Mouse (Mus musculus): Measurements from ENCODE around the gene Copz2. TPM values are rescaled to one million over a fixed set of nuclear protein-coding genes. Genes with fewer than 3 reads are reported as not detected.

The Copz2 gene
- polyA plus RNA-seq, 1 experiment, result 23.9 TPM

DNA sequence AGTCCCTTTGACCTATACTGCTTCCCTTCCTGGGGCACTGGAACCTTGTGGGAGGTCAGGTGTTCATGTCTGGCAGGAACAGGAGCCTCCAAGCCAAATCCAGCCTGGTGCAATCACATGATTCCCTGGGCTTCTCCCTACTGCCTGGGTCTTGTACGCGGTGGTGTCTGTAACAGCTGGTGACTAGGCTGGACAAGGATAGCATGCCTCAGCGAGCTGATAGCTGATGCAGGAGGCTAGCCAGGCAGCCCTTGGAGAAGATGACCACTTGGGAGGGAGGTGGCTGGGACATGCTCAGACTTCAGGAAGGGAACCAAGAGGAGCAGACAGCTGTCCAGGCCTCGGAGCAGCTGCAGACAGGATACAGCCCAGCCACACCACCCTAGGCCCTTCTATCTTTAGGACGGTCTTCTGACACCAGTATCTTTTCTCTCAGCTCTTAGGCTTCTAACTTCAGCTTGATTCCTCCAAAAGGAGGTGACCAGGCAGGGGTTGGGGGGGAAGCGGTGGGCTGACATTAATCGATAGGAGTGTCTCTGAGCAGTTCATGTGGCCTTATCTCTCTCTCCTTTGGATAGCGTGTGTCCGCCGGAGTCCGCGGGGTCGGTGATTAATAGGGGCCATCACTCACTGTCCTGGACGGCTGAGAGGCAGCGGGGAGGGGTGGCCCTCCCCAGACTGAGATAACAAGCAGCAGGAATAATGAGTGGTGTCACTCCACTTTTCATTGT lies 56.9 kb downstream of the Copz2 start:
- Histone ChIP-seq H3K36me3 (ENCODE audit: control insufficient read depth, insufficient read depth, low read length, poor library complexity, severe bottlenecking) (peaks cover 41% of the 10 kb centered on the region), H3K9me3 (replicated peaks; ENCODE audit: control insufficient read depth, insufficient read depth, low read length, poor library complexity, severe bottlenecking) (no peaks in the 10 kb centered on the region), H3K9ac (ENCODE audit: low read depth, poor library complexity, severe bottlenecking) (no peak overlapping the region), H3K27ac (ENCODE audit: insufficient read depth, low read length) (no peak overlapping the region), H3K4me1 (ENCODE audit: control insufficient read depth, insufficient read depth, low read length) (peaks cover 3% of the 10 kb centered on the region), H3K27me3 (ENCODE audit: control insufficient read depth, insufficient read depth, low read length, poor library complexity, severe bottlenecking) (no peaks in the 10 kb centered on the region), H3K4me3 (ENCODE audit: low read depth, low read length) (no peak overlapping the region)
- TF ChIP-seq POLR2A (IDR thresholded peaks at IDR 0.05; ENCODE audit: insufficient read depth, low read length) (no peak), EP300 (IDR thresholded peaks at IDR 0.05; ENCODE audit: insufficient read depth, low read depth, low read length) (peak; percentile 6; the same call in 1 of the 2 replicates)

- peaks cover 46% of the 10 kb centered on the region for H3K36me3 ChIP-seq (ENCODE audit: control insufficient read depth, insufficient read depth, low read length, poor library complexity, severe bottlenecking)
- TF ChIP-seq EP300 (IDR thresholded peaks at IDR 0.05; ENCODE audit: insufficient read depth, low read depth, low read length) (no peak), POLR2A (IDR thresholded peaks at IDR 0.05; ENCODE audit: insufficient read depth, low read length) (no peak), CTCF (IDR thresholded peaks at IDR 0.05; ENCODE audit: low read depth, low read length) (no peak)
These were observed 58.9 kb downstream of the Copz2 start for GRCm38 (mm10) chr11:96908594-96908993.

DNA sequence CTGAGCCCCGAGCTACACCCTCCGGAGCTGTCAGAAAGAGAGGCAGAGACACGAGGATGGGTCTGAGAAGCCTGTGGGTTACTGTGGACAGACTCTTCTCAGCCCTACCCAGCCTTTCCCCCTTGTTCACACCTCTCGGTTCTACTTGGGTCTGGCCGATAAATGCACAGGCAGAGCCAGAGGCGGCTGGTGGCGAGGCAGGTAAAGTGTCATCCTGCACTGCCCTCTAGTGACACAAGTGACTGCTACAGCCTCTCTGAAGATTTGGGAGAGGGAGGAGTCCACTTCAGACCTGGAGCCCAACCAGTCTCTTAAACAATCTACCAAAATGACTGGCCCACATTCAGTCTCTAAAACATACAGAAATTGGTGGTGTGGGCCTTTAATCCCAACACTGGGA lies 60.3 kb downstream of the Copz2 start:
- no peak overlapping the region for H3K9ac ChIP-seq (ENCODE audit: low read depth, poor library complexity, severe bottlenecking)
- peaks cover 46% of the 10 kb centered on the region for H3K36me3 ChIP-seq (ENCODE audit: control insufficient read depth, insufficient read depth, low read length, poor library complexity, severe bottlenecking)
- TF ChIP-seq CTCF (IDR thresholded peaks at IDR 0.05; ENCODE audit: low read depth, low read length), result peak; percentile 76
- no peak for TF ChIP-seq POLR2A (IDR thresholded peaks at IDR 0.05; ENCODE audit: insufficient read depth, low read length)
- H3K27me3 ChIP-seq (ENCODE audit: control insufficient read depth, insufficient read depth, low read length, poor library complexity, severe bottlenecking), result no peaks in the 10 kb centered on the region
- no peak overlapping the region for H3K4me3 ChIP-seq (ENCODE audit: low read depth, low read length)
- H3K9me3 ChIP-seq (replicated peaks; ENCODE audit: control insufficient read depth, insufficient read depth, low read length, poor library complexity, severe bottlenecking), result no peaks in the 10 kb centered on the region
- no peak overlapping the region for H3K27ac ChIP-seq (ENCODE audit: insufficient read depth, low read length)
- peaks cover 2% of the 10 kb centered on the region for H3K4me1 ChIP-seq (ENCODE audit: control insufficient read depth, insufficient read depth, low read length)

More at GRCm38 (mm10) chr11:96908594-96908993, 58.9 kb downstream of the Copz2 start:
- Histone ChIP-seq H3K4me3 (ENCODE audit: low read depth, low read length) (no peak overlapping the region), H3K27ac (ENCODE audit: insufficient read depth, low read length) (no peak overlapping the region), H3K9me3 (replicated peaks; ENCODE audit: control insufficient read depth, insufficient read depth, low read length, poor library complexity, severe bottlenecking) (no peaks in the 10 kb centered on the region), H3K9ac (ENCODE audit: low read depth, poor library complexity, severe bottlenecking) (no peak overlapping the region), H3K4me1 (ENCODE audit: control insufficient read depth, insufficient read depth, low read length) (peaks cover 2% of the 10 kb centered on the region), H3K27me3 (ENCODE audit: control insufficient read depth, insufficient read depth, low read length, poor library complexity, severe bottlenecking) (no peaks in the 10 kb centered on the region)

Other genes with a start within 250 kb of the Copz2 start
- 27.3 and 31.1 TPM in 2 replicates for gene Snx11, start 72.3 kb upstream of the Copz2 start, polyA plus RNA-seq (2011; ENCODE audit: insufficient read depth, insufficient read length, low read depth, missing spikeins)
- gene Cbx1, start 60.7 kb upstream of the Copz2 start, polyA plus RNA-seq (2011; ENCODE audit: insufficient read depth, insufficient read length, low read depth, missing spikeins), result 201 and 202 TPM in 2 replicates
- 181 and 194 TPM in 2 replicates for gene Nfe2l1, start 19.9 kb upstream of the Copz2 start, polyA plus RNA-seq (2011; ENCODE audit: insufficient read depth, insufficient read length, low read depth, missing spikeins)
- 93.3 and 109 TPM in 2 replicates for gene Cdk5rap3, start 66.6 kb downstream of the Copz2 start, polyA plus RNA-seq (2011; ENCODE audit: insufficient read depth, insufficient read length, low read depth, missing spikeins)
- gene Prr15l, start 78.2 kb downstream of the Copz2 start, polyA plus RNA-seq (2011; ENCODE audit: insufficient read depth, insufficient read length, low read depth, missing spikeins), result 10.9 and 11.1 TPM in 2 replicates
- gene Pnpo, start 94.1 kb downstream of the Copz2 start, polyA plus RNA-seq (2011; ENCODE audit: insufficient read depth, insufficient read length, low read depth, missing spikeins), result 23.6 and 24.1 TPM in 2 replicates
- 29.0 and 30.5 TPM in 2 replicates for gene Sp2, start 133.1 kb downstream of the Copz2 start, polyA plus RNA-seq (2011; ENCODE audit: insufficient read depth, insufficient read length, low read depth, missing spikeins)
- gene Sp6, start 163.5 kb downstream of the Copz2 start, polyA plus RNA-seq (2011; ENCODE audit: insufficient read depth, insufficient read length, low read depth, missing spikeins), result 12.4 and 13.5 TPM in 2 replicates
- gene Scrn2, start 180.1 kb downstream of the Copz2 start, polyA plus RNA-seq (2011; ENCODE audit: insufficient read depth, insufficient read length, low read depth, missing spikeins), result 6.8 and 7.4 TPM in 2 replicates
- gene Lrrc46, start 191.5 kb downstream of the Copz2 start, polyA plus RNA-seq (2011; ENCODE audit: insufficient read depth, insufficient read length, low read depth, missing spikeins), result 1.5 and 2.4 TPM in 2 replicates
- 62.6 and 67.1 TPM in 2 replicates for gene Mrpl10, start 191.7 kb downstream of the Copz2 start, polyA plus RNA-seq (2011; ENCODE audit: insufficient read depth, insufficient read length, low read depth, missing spikeins)
- 8.3 and 9.1 TPM in 2 replicates for gene Osbpl7, start 200.8 kb downstream of the Copz2 start, polyA plus RNA-seq (2011; ENCODE audit: insufficient read depth, insufficient read length, low read depth, missing spikeins)